Mouse (Mus musculus): ENCODE data around the gene Wnk2.
"Not testable (repeated sequence)": the region's sequence is repeated elsewhere in the genome, so short reads cannot be mapped to it uniquely, and the experiment has no call there.

The Wnk2 gene

GRCm38 (mm10) chr13:49054753-49055152 is 93.1 kb downstream of the Wnk2 start:
- not testable (repeated sequence) for DNase-seq (ENCODE audit: inconsistent age in 2 of 2, low spot score in 1 of 2)

GRCm38 (mm10) chr13:49053333-49053732 is 94.5 kb downstream of the Wnk2 start:
- no peak for DNase-seq (ENCODE audit: inconsistent age in 2 of 2, low spot score in 1 of 2)

GRCm38 (mm10) chr13:49052512-49052911 is 95.3 kb downstream of the Wnk2 start:
- peak; percentile 20 to 58 for DNase-seq (ENCODE audit: inconsistent age in 2 of 2, low spot score in 1 of 2)

GRCm38 (mm10) chr13:49047393-49047792 is 100.4 kb downstream of the Wnk2 start:
- no peak for DNase-seq (ENCODE audit: inconsistent age in 2 of 2, low spot score in 1 of 2)

DNA sequence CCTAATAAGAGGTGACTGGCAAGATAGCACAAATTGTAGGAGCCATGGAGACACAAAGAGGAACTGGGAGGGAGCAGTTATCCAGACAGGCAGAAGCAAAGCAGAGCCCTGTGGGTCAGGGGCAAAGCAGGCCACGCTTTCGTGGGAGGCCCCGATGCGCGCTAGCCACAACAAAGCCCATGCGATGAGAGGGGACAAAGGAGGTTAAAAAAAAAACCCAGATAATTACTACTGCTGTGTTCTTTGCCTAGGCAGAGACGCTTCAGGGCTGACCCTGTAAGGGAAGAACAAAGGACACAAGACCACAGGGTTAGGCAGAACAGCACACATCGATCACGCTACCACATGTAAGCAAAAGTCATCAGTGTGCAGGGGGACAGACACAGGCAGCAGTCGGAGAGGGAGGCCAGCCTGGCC is 103.7 kb downstream of the Wnk2 start:
- DNase-seq (ENCODE audit: inconsistent age in 2 of 2, low spot score in 1 of 2), result no peak

- no peak for DNase-seq (ENCODE audit: inconsistent age in 2 of 2, low spot score in 1 of 2)
Observed at GRCm38 (mm10) chr13:49042371-49042770, 105.4 kb downstream of the Wnk2 start.

- no peak for DNase-seq (ENCODE audit: inconsistent age in 2 of 2, low spot score in 1 of 2)
Observed at GRCm38 (mm10) chr13:49036928-49037574, 110.8 kb downstream of the Wnk2 start.

DNA sequence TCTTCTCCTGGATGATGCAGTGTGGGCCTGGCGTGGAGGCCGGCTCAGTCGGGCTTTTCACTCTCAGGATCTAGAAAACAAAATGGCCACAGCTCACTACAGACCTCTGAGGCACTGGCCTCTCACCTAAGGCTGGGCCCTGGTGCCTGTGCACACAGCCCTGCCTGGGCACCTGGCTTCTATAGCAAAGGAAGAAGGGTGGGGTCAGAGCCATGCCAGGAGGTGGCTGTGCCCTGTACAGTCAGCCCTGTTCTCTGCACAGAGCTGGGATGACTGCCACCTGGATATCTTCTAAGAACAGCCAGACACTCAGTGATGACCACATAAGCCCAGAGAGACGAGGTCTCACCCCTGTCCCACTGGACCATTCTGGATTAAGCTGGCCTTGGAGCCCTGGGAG is 111.4 kb downstream of the Wnk2 start:
- DNase-seq (ENCODE audit: inconsistent age in 2 of 2, low spot score in 1 of 2), result no peak

DNA sequence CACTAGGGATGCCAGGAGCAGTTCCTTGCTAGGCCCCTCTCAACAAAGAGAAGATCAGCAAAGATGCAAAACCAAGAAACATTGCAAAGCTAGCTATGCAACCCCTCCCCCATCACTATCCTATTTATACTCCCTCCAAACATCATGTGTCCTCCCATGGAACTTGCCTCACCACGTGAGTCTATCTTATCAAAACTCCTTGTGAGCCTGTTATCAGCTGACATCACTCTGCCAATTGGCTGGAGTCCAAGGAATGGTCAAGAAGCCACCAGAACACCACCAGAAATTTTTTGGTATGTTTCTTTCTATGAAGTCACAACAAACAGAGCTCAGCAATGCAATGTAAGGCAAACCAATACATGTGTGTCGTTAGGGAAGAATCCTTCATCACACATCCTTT is 116.8 kb downstream of the Wnk2 start:
- no peak for DNase-seq (ENCODE audit: inconsistent age in 2 of 2, low spot score in 1 of 2)

- no peak for DNase-seq (ENCODE audit: inconsistent age in 2 of 2, low spot score in 1 of 2)
Observed at GRCm38 (mm10) chr13:49028757-49029539, 118.9 kb downstream of the Wnk2 start.

DNA sequence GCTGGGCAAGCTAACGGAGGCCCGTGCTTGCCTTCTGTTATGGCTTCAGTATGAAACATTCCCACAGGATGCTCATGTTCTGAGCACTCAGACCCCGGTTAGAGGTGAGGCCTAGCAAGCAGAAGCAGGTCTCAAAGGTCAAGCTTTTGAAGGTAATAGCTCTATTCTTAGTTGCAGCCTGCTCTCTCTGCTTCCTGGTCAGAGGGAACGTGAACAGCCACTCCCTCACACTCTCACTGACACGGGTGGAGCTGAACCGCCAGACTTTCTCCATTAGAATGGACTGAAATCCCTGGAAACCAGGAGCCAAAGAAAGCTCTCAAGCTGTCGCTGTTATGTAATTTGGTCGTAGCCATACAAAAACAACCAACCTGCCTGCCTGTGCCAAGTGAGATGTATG is 120.8 kb downstream of the Wnk2 start:
- no peak for DNase-seq (ENCODE audit: inconsistent age in 2 of 2, low spot score in 1 of 2)

GRCm38 (mm10) chr13:49025521-49025920 is 122.3 kb downstream of the Wnk2 start:
- no peak for DNase-seq (ENCODE audit: inconsistent age in 2 of 2, low spot score in 1 of 2)

GRCm38 (mm10) chr13:49024763-49025162 is 123.1 kb downstream of the Wnk2 start:
- DNase-seq (ENCODE audit: inconsistent age in 2 of 2, low spot score in 1 of 2), result no peak

- DNase-seq (ENCODE audit: inconsistent age in 2 of 2, low spot score in 1 of 2), result peak; percentile 37 to 82
Observed at GRCm38 (mm10) chr13:49021693-49022092, 126.1 kb downstream of the Wnk2 start.

- DNase-seq (ENCODE audit: inconsistent age in 2 of 2, low spot score in 1 of 2), result no peak
Observed at GRCm38 (mm10) chr13:49020152-49020551, 127.7 kb downstream of the Wnk2 start.

- no peak for DNase-seq (ENCODE audit: inconsistent age in 2 of 2, low spot score in 1 of 2)
Observed at GRCm38 (mm10) chr13:49017375-49017774, 130.4 kb downstream of the Wnk2 start.

DNA sequence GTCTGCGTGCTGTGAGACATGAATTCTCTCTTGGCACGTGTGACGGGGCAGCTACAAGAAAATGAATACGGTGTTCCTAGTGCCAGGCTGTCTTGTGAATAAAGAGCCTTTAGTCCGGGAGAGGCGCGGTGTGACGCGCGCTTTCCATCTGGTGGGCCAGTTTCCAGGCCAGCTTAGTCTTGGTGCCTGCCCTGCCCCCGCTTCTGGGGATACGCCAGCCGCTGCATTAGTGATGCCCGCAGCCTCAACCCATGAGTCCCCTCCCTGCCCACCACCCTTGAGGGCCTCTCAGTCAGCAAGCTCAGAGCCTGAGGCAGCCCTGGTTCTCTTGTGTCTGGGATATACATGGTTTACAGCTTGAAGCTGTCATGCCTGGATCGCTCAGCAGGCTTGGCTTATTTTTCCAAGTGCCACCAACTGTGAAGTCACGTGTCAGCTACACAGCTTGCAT is 131.5 kb downstream of the Wnk2 start:
- peak; percentile 54 to 78 for DNase-seq (ENCODE audit: inconsistent age in 2 of 2, low spot score in 1 of 2)

- peak in 1 of 2 experiments; percentile 31 for DNase-seq (ENCODE audit: inconsistent age in 2 of 2, low spot score in 1 of 2)
Observed at GRCm38 (mm10) chr13:49015366-49016306, 132.2 kb downstream of the Wnk2 start.

GRCm38 (mm10) chr13:49013206-49013794 is 134.5 kb downstream of the Wnk2 start:
- DNase-seq (ENCODE audit: inconsistent age in 2 of 2, low spot score in 1 of 2), result no peak

DNA sequence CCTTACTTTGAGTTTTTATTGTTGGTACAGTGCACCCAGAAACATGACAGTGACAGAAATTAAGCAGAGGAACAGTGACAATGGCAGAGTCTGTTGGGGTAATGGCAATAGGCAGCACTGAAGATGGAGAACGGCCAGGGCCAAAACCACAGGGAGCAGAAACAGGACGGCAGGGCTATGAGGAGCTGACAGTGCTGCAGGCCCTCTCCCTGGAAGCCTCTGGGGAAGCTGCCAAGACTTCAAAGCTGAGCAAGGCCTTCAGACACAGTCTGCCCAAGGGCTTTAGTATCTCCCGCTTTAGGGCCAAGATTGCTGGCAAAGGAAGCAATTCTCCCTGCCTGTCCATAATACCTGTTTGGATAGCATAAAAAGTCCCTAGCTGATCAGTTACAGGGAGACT is 146.1 kb downstream of the Wnk2 start:
- DNase-seq (ENCODE audit: inconsistent age in 2 of 2, low spot score in 1 of 2), result peak; percentile 81 to 88

GRCm38 (mm10) chr13:48998591-48998990 is 149.2 kb downstream of the Wnk2 start:
- DNase-seq (ENCODE audit: inconsistent age in 2 of 2, low spot score in 1 of 2), result peak; percentile 56 to 91
